Mouse (Mus musculus) ES-E14 (cell line): Measurements from ENCODE around the gene Proser3.

Experiments
- CHD2 ChIP-seq: IDR thresholded peaks from 2 replicates; pipeline ENCODE4 v1.6.1; 2014; ENCODE audit warnings: mild to moderate bottlenecking, low read depth, low read length, inconsistent platforms
- HCFC1 ChIP-seq: IDR thresholded peaks from 2 replicates; pipeline ENCODE4 v1.6.1; 2012; ENCODE audit warnings: low read length, inconsistent platforms, borderline replicate concordance; ENCODE audit not compliant: insufficient read depth
- MAFK ChIP-seq: IDR thresholded peaks from 2 replicates; pipeline ENCODE4 v1.6.1; 2014; ENCODE audit warnings: mild to moderate bottlenecking, low read depth, low read length, inconsistent platforms; ENCODE audit not compliant: insufficient read depth
- ZC3H11A ChIP-seq: IDR thresholded peaks from 2 replicates; pipeline ENCODE4 v1.6.1; 2012; ENCODE audit warnings: low read depth, mild to moderate bottlenecking, inconsistent platforms, low read length, borderline replicate concordance
- ZNF384 ChIP-seq: IDR thresholded peaks from 2 replicates; pipeline ENCODE4 v1.6.1; 2012; ENCODE audit warnings: low read depth, low read length, inconsistent platforms

DNA sequence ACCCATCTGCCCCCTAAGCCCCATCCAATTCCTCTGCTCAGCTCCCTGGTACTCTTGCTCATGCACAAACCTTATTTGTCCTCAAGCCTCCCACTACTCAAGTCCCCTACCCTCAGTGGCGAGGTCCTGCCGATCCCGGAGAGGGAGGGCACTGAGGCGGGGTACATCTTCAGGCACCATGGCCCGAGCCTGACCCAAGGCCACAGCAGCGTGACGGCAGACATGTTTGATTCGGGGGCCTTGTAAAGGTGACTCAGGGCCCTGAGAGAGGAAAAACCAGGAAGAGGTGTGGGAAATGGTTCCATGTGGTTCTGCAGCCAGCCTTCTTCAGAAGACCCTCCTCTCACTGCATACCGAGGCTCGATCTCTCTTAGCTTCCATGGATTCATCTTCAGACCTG is 32.2 kb upstream of the Proser3 start:
- no peak for TF ChIP-seq HCFC1
- no peak for TF ChIP-seq ZNF384
- no peak for TF ChIP-seq CHD2
- TF ChIP-seq ZC3H11A = no peak
- TF ChIP-seq MAFK = no peak
